Mouse (Mus musculus) forebrain, embryonic 11.5 days (tissue): ENCODE data around the gene Kank4. TPM values are rescaled to one million over a fixed set of nuclear protein-coding genes. Genes with fewer than 3 reads are reported as not detected.
"Not testable (repeated sequence)": the region's sequence is repeated elsewhere in the genome, so short reads cannot be mapped to it uniquely, and the experiment has no call there.

Experiments
- ATAC-seq: fragments of 200-750 bp; cut with Nextera tagmentation; replicated peaks from 2 replicates; pipeline ENCODE4 v1.8.0; 2017; ENCODE audit warnings: moderate TSS enrichment; ENCODE audit not compliant: low FRiP score
- DNase-seq: peaks from one replicate; pipeline ENCODE4 v3.0.0-alpha.2; 2017; ENCODE audit warnings: low spot score
- H3K27ac ChIP-seq: fragments of 300-500 bp; sonication (generic); 2 replicates; pipeline ENCODE4 v1.5.1; 2014; ENCODE audit warnings: low read depth, low read length
- H3K27me3 ChIP-seq: fragments of 300-500 bp; sonication (generic); 2 replicates; pipeline ENCODE4 v1.6.1; 2014; ENCODE audit warnings: mild to moderate bottlenecking, low read length, mixed read lengths; ENCODE audit not compliant: control insufficient read depth, insufficient read depth
- H3K36me3 ChIP-seq: fragments of 300-500 bp; sonication (generic); 2 replicates; pipeline ENCODE4 v1.6.1; 2014; ENCODE audit warnings: mild to moderate bottlenecking, low read length, moderate library complexity, mixed read lengths; ENCODE audit not compliant: control insufficient read depth, insufficient read depth
- H3K4me1 ChIP-seq: fragments of 300-500 bp; sonication (generic); replicated peaks from 2 replicates; pipeline ENCODE4 v1.6.1; 2014; ENCODE audit warnings: low read length, mixed read lengths; ENCODE audit not compliant: control insufficient read depth, insufficient read depth
- H3K4me2 ChIP-seq: fragments of 300-500 bp; sonication (generic); 2 replicates; pipeline ENCODE4 v1.6.1; 2014; ENCODE audit warnings: low read depth, mild to moderate bottlenecking, low read length, moderate library complexity, mixed read lengths; ENCODE audit not compliant: severe bottlenecking
- H3K4me3 ChIP-seq: fragments of 300-500 bp; sonication (generic); 2 replicates; pipeline ENCODE4 v1.5.1; 2014; ENCODE audit warnings: low read depth, low read length
- H3K9ac ChIP-seq: fragments of 300-500 bp; sonication (generic); 2 replicates; pipeline ENCODE4 v1.6.1; 2014; ENCODE audit warnings: low read length
- H3K9me3 ChIP-seq: fragments of 300-500 bp; sonication (generic); 2 replicates; pipeline ENCODE4 v1.6.1; 2016; ENCODE audit warnings: low read length, mixed read lengths; ENCODE audit not compliant: control insufficient read depth
- WGBS: fragments of 180-500 bp; shearing (Covaris S2); extraction: QIAGEN DNeasy Blood & Tissue Kit; methylation state at CpG from one replicate; pipeline ENCODE4 v1.1.7; 2014; 5-methylcytosine and 5-hydroxymethylcytosine counted together
- polyA plus RNA-seq: library from polyadenylated mRNA; unstranded; fragments of >200 nt; fragmentation: Nextera tagmentation; extraction: Ambion mirVana; gene quantifications from 2 replicates; pipeline ENCODE4 v1.2.1, GENCODE M21; 2014

Gene Kank4
- polyA plus RNA-seq, 1 experiment from 2014 or later: 1.1 TPM

DNA sequence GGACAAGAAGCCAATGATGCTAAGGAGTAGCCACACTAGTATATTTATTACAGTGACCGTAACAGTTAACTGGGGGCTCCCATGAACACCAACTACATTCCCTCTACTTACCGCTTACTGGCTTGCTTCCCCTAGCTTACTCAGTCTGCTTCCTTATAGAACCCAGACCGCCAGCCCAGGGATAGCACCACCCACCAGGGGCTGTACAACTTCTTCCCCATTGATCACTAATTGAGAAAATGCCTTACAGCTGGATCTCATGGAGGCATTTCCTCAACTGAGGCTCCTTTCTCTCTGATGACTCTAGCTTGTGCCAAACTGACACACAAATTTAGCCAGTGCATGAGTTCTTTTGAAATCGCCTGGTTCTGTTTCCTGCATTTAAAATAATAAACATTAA is 21.6 kb upstream of the Kank4 start:
- Histone ChIP-seq H3K4me1 (peaks cover 5% of the 10 kb centered on the region; the same call in 1 of the 2 replicates), H3K36me3 (no peaks in the 10 kb centered on the region), H3K9ac (no peak overlapping the region), H3K9me3 (no peaks in the 10 kb centered on the region), H3K27ac (no peak overlapping the region), H3K4me2 (no peak overlapping the region), H3K4me3 (no peak overlapping the region), H3K27me3 (peaks cover 2% of the 10 kb centered on the region; the same call in 1 of the 2 replicates)
- 80% methylated on average over 4 of the region's 4 CpGs for WGBS
- DNase-seq (no peak), ATAC-seq (no peak)

DNA sequence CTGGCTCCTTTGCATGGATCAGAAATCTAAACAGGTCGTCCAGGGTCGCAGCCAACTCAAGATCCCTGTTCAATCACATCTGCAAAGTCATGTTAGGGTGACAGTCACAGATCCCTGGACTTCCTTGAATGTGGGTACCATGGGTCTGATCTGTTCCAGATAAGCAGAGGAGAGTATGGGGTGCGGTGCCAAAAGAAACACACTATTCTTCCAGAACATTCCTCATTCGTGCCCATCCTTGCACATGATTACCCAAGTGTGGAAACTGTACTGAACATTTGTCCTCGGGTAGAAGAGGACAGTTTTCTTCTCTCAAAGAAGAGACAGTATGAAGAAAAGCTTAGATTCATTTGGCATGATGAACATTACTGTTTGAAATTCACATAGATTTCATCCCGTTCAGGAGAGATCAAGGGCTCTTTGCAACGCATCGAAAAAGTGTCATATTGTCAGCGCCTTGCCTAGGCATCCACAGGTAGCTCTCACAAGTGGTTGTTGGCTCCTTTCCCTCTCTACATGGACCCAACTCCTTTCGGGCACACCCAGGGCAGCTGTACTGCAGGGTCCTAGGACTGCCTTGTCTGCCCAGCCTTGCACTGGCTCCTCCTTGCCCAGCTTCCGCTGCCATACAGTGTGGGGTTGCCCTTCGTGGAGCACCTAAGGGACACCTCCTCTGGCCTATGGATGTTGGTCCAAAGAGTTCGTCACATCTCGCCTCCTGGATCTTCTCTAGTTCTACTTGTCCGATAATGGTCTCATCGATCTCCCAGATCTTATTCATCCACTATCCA is 20.6 kb upstream of the Kank4 start:
- no peaks in the 10 kb centered on the region for H3K9me3 ChIP-seq
- H3K36me3 ChIP-seq: no peaks in the 10 kb centered on the region
- no peak for ATAC-seq
- no peak for DNase-seq
- peaks cover 1% of the 10 kb centered on the region; the same call in 1 of the 2 replicates for H3K27me3 ChIP-seq
- peaks cover 5% of the 10 kb centered on the region; the same call in 1 of the 2 replicates for H3K4me1 ChIP-seq
- H3K27ac ChIP-seq: no peak overlapping the region
- H3K4me3 ChIP-seq: no peak overlapping the region
- H3K4me2 ChIP-seq: no peak overlapping the region
- 90% methylated on average over 16 of the region's 16 CpGs for WGBS
- no peak overlapping the region for H3K9ac ChIP-seq

DNA sequence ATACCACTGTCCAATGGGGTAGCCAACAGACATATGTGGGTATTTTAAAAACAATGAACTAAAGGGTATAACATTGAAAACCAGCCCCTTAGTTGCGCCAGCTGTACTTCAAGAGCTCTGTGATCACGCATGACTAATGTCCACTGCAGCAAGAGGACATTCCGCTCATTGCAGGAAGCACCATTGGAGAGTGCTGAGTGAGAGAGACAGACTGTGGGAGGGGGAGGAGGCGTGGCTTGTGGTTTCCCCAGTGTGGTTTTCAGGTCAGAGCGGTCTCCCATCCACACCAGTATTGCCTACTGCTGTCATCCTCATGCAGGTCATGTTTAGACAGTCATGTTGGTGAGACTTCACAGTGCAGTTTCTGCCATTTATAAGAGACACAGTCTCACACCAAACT is 19.2 kb upstream of the Kank4 start:
- Histone ChIP-seq H3K27ac (no peak overlapping the region), H3K4me3 (no peak overlapping the region), H3K4me1 (peaks cover 5% of the 10 kb centered on the region; the same call in 1 of the 2 replicates), H3K4me2 (no peak overlapping the region), H3K27me3 (no peaks in the 10 kb centered on the region; the same call in 1 of the 2 replicates), H3K36me3 (no peaks in the 10 kb centered on the region), H3K9me3 (no peaks in the 10 kb centered on the region), H3K9ac (no peak overlapping the region)
- WGBS: 63% methylated on average over 5 of the region's 5 CpGs
- DNase-seq: no peak
- ATAC-seq: no peak

DNA sequence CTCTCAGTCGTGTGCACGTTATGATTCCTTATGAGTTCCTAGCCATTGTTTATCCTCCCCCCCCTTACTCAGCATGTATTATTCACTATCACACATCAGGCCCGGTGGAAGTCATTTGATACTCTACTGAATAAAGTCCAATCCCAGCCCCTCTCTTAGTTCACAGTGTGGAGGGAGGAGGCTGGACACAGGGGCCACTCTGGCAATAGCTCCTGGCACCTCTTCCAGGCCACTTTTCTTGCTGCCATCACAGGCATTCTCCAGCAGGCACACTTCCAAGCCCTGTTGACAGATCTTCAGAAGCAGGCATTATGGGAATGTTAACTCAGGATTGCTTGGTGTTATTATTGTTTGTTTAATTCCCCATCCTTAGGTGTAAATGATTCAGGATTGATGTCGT is 17.4 kb upstream of the Kank4 start:
- H3K9me3 ChIP-seq: no peaks in the 10 kb centered on the region
- H3K4me2 ChIP-seq: no peak overlapping the region
- WGBS: 70% methylated on average over 4 of the region's 4 CpGs
- DNase-seq (no peak), ATAC-seq (no peak)
- no peaks in the 10 kb centered on the region; the same call in 1 of the 2 replicates for H3K27me3 ChIP-seq
- H3K9ac ChIP-seq: no peak overlapping the region
- H3K4me3 ChIP-seq: no peak overlapping the region
- H3K36me3 ChIP-seq: no peaks in the 10 kb centered on the region
- H3K4me1 ChIP-seq: no peaks in the 10 kb centered on the region
- no peak overlapping the region for H3K27ac ChIP-seq

DNA sequence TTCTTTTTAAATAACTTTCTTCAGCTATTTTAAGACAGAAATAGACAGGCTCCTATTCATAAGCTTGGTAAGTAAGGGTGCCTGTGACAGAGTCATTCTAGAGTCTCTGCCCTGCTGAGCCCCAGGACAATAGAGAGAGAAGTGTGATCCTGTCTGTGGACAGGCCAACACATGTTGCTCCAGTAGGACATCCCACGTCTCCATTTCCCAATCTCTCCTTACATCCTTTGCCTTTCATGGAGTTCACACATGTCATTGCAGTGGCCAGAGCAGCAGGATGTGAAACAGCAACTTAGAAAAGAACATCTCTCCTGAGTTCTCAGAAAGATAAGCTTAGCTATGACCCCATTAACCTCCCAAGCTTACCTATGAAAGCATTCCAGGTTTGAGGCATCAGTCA is 14.4 kb upstream of the Kank4 start:
- Histone ChIP-seq H3K9me3 (no peaks in the 10 kb centered on the region), H3K4me3 (no peak overlapping the region), H3K4me2 (no peak overlapping the region), H3K4me1 (no peaks in the 10 kb centered on the region), H3K27me3 (no peaks in the 10 kb centered on the region), H3K27ac (no peak overlapping the region), H3K9ac (no peak overlapping the region), H3K36me3 (no peaks in the 10 kb centered on the region)
- DNase-seq (no peak), ATAC-seq (no peak)
- 67% methylated on average over 1 of the region's 1 CpGs for WGBS

DNA sequence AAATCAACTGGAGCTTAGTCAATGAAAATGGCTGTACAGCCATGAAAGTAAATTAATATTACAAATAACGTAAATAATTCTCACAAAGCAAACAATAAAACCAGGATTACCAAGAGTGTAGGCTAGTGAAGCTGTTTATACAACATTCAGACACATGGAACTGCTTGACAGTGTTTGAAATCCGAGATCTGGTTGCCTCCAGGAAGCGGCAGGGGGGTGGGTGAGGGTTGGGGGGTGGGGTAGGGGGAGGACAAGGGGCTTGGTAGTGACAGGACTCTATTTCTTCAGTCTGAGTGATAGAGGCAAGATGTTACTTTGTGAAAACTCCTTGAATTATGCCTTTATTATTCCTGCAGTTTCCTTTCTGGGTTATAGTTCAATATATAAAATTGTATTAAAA is 9.4 kb upstream of the Kank4 start:
- Histone ChIP-seq H3K4me3 (no peak overlapping the region), H3K36me3 (no peaks in the 10 kb centered on the region), H3K4me1 (no peaks in the 10 kb centered on the region), H3K27ac (no peak overlapping the region), H3K27me3 (no peaks in the 10 kb centered on the region), H3K9me3 (no peaks in the 10 kb centered on the region), H3K9ac (no peak overlapping the region), H3K4me2 (no peak overlapping the region)
- no peak for DNase-seq
- ATAC-seq: no peak
- 61% methylated on average over 3 of the region's 3 CpGs for WGBS

DNA sequence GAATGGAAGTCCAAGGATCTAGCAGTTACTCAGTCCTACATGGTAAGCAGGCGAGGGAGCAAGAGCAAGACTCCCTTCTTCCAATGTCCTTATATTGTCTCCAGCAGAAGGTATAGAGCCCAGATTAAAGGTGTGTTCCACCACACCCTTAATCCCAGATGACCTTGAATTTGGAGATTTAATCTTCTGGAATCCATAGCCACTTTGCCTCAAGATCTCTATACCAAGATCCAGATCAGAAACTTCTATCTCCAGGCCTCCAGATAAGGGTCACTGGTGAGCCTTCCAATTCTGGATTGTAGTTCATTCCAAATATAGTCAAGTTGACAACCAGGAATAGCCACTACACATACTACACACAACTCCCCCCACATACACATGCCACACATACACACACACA is 6.4 kb upstream of the Kank4 start, which contains the start of gene I0C0044D17Rik:
I0C0044D17Rik (minus strand) TSS at position 101 of the 400 bp plus-strand sequence.
- not testable (repeated sequence) for H3K4me1 ChIP-seq, H3K27ac ChIP-seq, DNase-seq, H3K9me3 ChIP-seq, ATAC-seq, H3K4me3 ChIP-seq, H3K4me2 ChIP-seq, H3K36me3 ChIP-seq, H3K27me3 ChIP-seq, H3K9ac ChIP-seq
- 85% methylated on average over 1 of the region's 1 CpGs for WGBS

DNA sequence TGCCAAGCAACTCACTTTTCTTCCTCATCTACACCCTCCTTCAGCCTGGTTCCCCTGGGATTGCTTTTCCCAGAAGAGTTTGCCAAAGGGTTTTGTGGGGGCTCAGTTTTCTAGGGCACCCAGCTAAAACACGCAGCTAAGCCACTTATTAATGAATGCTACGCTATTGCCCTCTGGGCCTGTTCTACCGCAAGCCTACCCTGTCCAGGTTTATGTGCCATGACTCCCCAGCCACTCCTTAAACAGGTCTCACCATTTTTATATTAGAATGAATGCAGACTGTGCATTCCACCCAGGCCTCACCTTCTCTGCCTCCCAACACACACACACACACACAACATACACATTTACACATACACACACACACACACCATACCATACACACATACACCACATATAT is 5.7 kb upstream of the Kank4 start:
- Histone ChIP-seq H3K9ac (no peak overlapping the region), H3K4me2 (no peak overlapping the region), H3K27ac (no peak overlapping the region), H3K27me3 (peaks cover 2% of the 10 kb centered on the region), H3K4me1 (no peaks in the 10 kb centered on the region; the same call in 1 of the 2 replicates), H3K4me3 (no peak overlapping the region), H3K36me3 (no peaks in the 10 kb centered on the region), H3K9me3 (no peaks in the 10 kb centered on the region)
- DNase-seq: no peak
- WGBS: 86% methylated on average over 3 of the region's 3 CpGs
- no peak for ATAC-seq

DNA sequence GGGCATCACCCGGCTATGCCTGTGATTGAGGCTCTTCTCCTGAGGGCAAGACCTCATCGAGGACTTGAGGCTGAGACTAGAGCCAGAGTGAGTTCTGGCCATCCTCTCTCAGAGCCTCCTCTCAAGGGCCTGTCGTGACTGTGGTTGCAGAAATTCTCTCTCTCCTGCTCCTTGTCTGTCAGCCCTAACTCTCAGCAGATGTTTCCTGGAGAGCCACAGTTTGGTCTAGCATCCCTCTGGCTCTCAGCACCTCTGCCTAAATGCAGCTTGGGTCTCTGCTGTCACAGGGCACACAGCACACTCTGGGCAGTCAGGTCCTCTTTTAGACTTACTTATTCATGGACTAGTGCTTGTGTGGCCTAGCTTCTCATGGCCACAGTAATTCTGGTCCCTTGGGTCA is 5.1 kb upstream of the Kank4 start:
- 69% methylated on average over 3 of the region's 3 CpGs for WGBS
- ATAC-seq (no peak), DNase-seq (no peak)
- Histone ChIP-seq H3K4me1 (peaks cover 2% of the 10 kb centered on the region; the same call in 1 of the 2 replicates), H3K9ac (no peak overlapping the region), H3K9me3 (no peaks in the 10 kb centered on the region), H3K4me2 (no peak overlapping the region), H3K36me3 (no peaks in the 10 kb centered on the region), H3K27me3 (peaks cover 6% of the 10 kb centered on the region), H3K27ac (no peak overlapping the region), H3K4me3 (no peak overlapping the region)
